Mouse (Mus musculus) right cerebral cortex, postnatal 25 days (tissue): ENCODE measurements at regions not wholly inside any gene's neighbourhood (a gene's known extent, or its start where the extent isn't known, plus 50 kb on each side); places are given as distances from the start of the nearest gene placed in this dataset.
"Not testable (repeated sequence)": the region's sequence is repeated elsewhere in the genome, so short reads cannot be mapped to it uniquely, and the experiment has no call there.

ENCODE experiments used
- DNase-seq: peaks from one replicate; pipeline ENCODE4 v3.0.0; 2022

GRCm38 (mm10) chr6:4149663-4150062 lies 62.9 kb upstream of the Bet1 start:
- DNase-seq = no peak

- DNase-seq = no peak
Measured at GRCm38 (mm10) chr6:4158293-4158692, 71.5 kb upstream of the Bet1 start.

- no peak for DNase-seq
Measured at GRCm38 (mm10) chr6:4163733-4164132, 77.0 kb upstream of the Bet1 start.

- DNase-seq = no peak
Measured at GRCm38 (mm10) chr6:4167112-4167511, 80.3 kb upstream of the Bet1 start.

- DNase-seq = no peak
Measured at GRCm38 (mm10) chr6:4167757-4168156, 81.0 kb upstream of the Bet1 start.

GRCm38 (mm10) chr6:4171561-4171960 lies 84.8 kb upstream of the Bet1 start:
- DNase-seq = no peak

GRCm38 (mm10) chr6:4187683-4188082 lies 100.9 kb upstream of the Bet1 start:
- DNase-seq = no peak

- DNase-seq = not testable (repeated sequence)
Measured at GRCm38 (mm10) chr6:4190976-4191375, 104.2 kb upstream of the Bet1 start.

GRCm38 (mm10) chr6:4193286-4193685 lies 106.5 kb upstream of the Bet1 start:
- no peak for DNase-seq

- DNase-seq = no peak
Measured at GRCm38 (mm10) chr6:4201176-4201575, 114.4 kb upstream of the Bet1 start.

- DNase-seq = no peak
Measured at GRCm38 (mm10) chr6:4205681-4206080, 118.9 kb upstream of the Bet1 start.

- DNase-seq = no peak
Measured at GRCm38 (mm10) chr6:4245265-4246112, 158.7 kb upstream of the Bet1 start.

GRCm38 (mm10) chr6:4246113-4246419 lies 159.3 kb upstream of the Bet1 start:
- DNase-seq = no peak

GRCm38 (mm10) chr6:4276607-4277006 lies 189.8 kb upstream of the Bet1 start:
- DNase-seq = no peak

GRCm38 (mm10) chr6:4277245-4277890 lies 190.6 kb upstream of the Bet1 start:
- DNase-seq = no peak

GRCm38 (mm10) chr6:4291380-4291779 lies 204.6 kb upstream of the Bet1 start:
- DNase-seq = no peak

GRCm38 (mm10) chr6:4303410-4303809 lies 201.2 kb upstream of the Col1a2 start:
- not testable (repeated sequence) for DNase-seq

- DNase-seq = no peak
Measured at GRCm38 (mm10) chr6:4349953-4350352, 154.7 kb upstream of the Col1a2 start.

GRCm38 (mm10) chr6:4362220-4362619 lies 142.4 kb upstream of the Col1a2 start:
- DNase-seq = no peak

- no peak for DNase-seq
Measured at GRCm38 (mm10) chr6:4375465-4376037, 129.1 kb upstream of the Col1a2 start.

GRCm38 (mm10) chr6:4396808-4397207 lies 107.8 kb upstream of the Col1a2 start:
- DNase-seq = no peak

- DNase-seq = peak; percentile 50
Measured at GRCm38 (mm10) chr6:4397695-4398598, 106.7 kb upstream of the Col1a2 start.

GRCm38 (mm10) chr6:4398599-4398980 lies 106.0 kb upstream of the Col1a2 start:
- no peak for DNase-seq
